15 mouse cellular contexts compared by ENCODE assay signal in the genomic region with DNA sequence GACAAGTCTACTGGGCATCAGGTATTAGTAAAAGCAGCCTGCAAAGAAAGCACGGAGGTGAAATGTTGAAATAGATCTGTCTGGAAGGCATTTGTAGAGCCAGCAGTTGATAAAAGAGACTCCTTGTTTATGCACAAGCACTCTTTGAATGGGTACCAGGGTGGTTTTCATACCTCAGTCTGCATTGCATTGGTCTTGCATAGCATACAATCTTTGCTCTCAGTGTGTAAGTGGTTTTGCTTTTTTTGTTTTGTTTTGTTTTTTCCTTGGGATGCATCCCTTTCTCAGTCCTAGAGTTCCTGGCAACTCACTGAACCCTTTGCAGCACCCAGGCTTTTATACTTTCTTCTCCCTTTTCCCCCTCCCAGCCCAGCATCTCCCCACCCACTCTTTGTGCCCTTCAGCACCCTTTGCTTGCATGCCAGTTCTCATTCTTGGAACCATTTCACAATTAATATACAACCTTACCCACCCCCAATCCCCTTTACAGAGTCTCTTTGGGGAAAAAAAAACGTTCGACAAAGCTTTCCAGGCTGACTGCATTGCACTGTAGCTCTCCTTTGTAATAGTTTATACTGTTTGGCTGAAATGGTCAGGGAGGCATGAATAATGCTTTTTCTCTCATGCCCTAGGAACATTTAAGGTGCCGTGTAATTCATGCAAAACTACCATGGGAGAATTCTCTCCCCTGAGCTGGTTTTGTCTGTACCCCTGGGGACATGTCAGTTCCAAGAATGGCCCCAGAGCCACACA.
DNase-seq lines count a peak whose midpoint lies in the region; ATAC-seq and TF ChIP-seq lines count a peak whose summit lies in the region.
"Had no signal": no experiment of that assay in that cellular context is flagged by ENCODE, and none has a peak within 500 bp of the region (broad histone marks: within the 10 kb centered on the region; RNA-seq: fewer than 3 reads in every experiment).

No protein-coding gene starts in this region.

- H3K27me3 ChIP-seq in forebrain, embryonic 11.5 days (ENCODE audit: control insufficient read depth, insufficient read depth, low read length) = no peaks in the 10 kb centered on the region
- H3K27me3 ChIP-seq in hindbrain, embryonic 15.5 days = no peaks in the 10 kb centered on the region
- no peaks in the 10 kb centered on the region for H3K27me3 ChIP-seq in midbrain, postnatal 0 days (ENCODE audit: insufficient read depth, low read length)
- H3K27me3 ChIP-seq: embryonic facial prominence, embryonic 12.5 days had no signal

- H3K9me3 ChIP-seq in forebrain, embryonic 11.5 days (ENCODE audit: control insufficient read depth, low read length) = no peaks in the 10 kb centered on the region
- H3K9me3 ChIP-seq in hindbrain, embryonic 15.5 days = no peaks in the 10 kb centered on the region
- no peaks in the 10 kb centered on the region for H3K9me3 ChIP-seq in midbrain, postnatal 0 days (ENCODE audit: low read length)
- H3K9me3 ChIP-seq: embryonic facial prominence, embryonic 12.5 days had no signal

- H3K9ac ChIP-seq in forebrain, embryonic 11.5 days (ENCODE audit: low read length) = no peak overlapping the region
- H3K9ac ChIP-seq in hindbrain, embryonic 15.5 days = no peak overlapping the region
- H3K9ac ChIP-seq in midbrain, postnatal 0 days (replicated peaks; ENCODE audit: low read length, poor library complexity, severe bottlenecking) = no peak overlapping the region
- H3K9ac ChIP-seq: embryonic facial prominence, embryonic 12.5 days; liver, embryonic 14.5 days had no signal

- no peak overlapping the region for H3K4me3 ChIP-seq in forebrain, embryonic 11.5 days (ENCODE audit: low read depth, low read length)
- no peak overlapping the region for H3K4me3 ChIP-seq in hindbrain, embryonic 15.5 days
- H3K4me3 ChIP-seq in midbrain, postnatal 0 days (ENCODE audit: low read depth, low read length) = no peak overlapping the region
- H3K4me3 ChIP-seq: embryonic facial prominence, embryonic 12.5 days had no signal

- no peak overlapping the region for H3K4me2 ChIP-seq in forebrain, embryonic 11.5 days (ENCODE audit: low read depth, low read length, severe bottlenecking)
- H3K4me2 ChIP-seq in hindbrain, embryonic 15.5 days = no peak overlapping the region
- no peak overlapping the region for H3K4me2 ChIP-seq in midbrain, postnatal 0 days (ENCODE audit: low read depth, low read length, poor library complexity, severe bottlenecking)
- H3K4me2 ChIP-seq: embryonic facial prominence, embryonic 12.5 days had no signal

- H3K36me3 ChIP-seq in forebrain, embryonic 11.5 days (ENCODE audit: control insufficient read depth, insufficient read depth, low read length) = no peaks in the 10 kb centered on the region
- H3K36me3 ChIP-seq in hindbrain, embryonic 15.5 days = no peaks in the 10 kb centered on the region
- H3K36me3 ChIP-seq in midbrain, postnatal 0 days (ENCODE audit: insufficient read depth, low read length) = no peaks in the 10 kb centered on the region
- H3K36me3 ChIP-seq: embryonic facial prominence, embryonic 12.5 days had no signal

- DNase-seq in kidney, adult 9 months = peak; percentile 8
- no peak for DNase-seq in kidney, postnatal 4 days
- DNase-seq in forebrain, embryonic 11.5 days (ENCODE audit: low spot score) = no peak
- peak; percentile 27 for DNase-seq in midbrain, postnatal 0 days (ENCODE audit: low spot score)
- DNase-seq in spleen, adult 12 weeks (ENCODE audit: low spot score) = no peak
- no peak for DNase-seq in layer of hippocampus, adult 11-12 months (ENCODE audit: low spot score)
- no peak for DNase-seq in cerebellum, postnatal 25 days
- DNase-seq: adrenal gland, postnatal 36 days; heart, adult 18-20 months; lung, postnatal 4 days; thymus, postnatal 14 days had no signal

- no peaks in the 10 kb centered on the region for H3K4me1 ChIP-seq in forebrain, embryonic 11.5 days (replicated peaks; ENCODE audit: control insufficient read depth, insufficient read depth, low read length)
- H3K4me1 ChIP-seq in hindbrain, embryonic 15.5 days (replicated peaks) = peaks cover 12% of the 10 kb centered on the region; the same call in 1 of the 2 replicates
- no peaks in the 10 kb centered on the region for H3K4me1 ChIP-seq in midbrain, postnatal 0 days (ENCODE audit: insufficient read depth, low read length)
- H3K4me1 ChIP-seq: embryonic facial prominence, embryonic 12.5 days had no signal

- TF ChIP-seq CTCF in midbrain, postnatal 0 days (IDR thresholded peaks at IDR 0.05) = no peak

- H3K27ac ChIP-seq in forebrain, embryonic 11.5 days (ENCODE audit: low read depth, low read length) = no peak overlapping the region; the same call in 1 of the 2 replicates
- no peak overlapping the region; the same call in 1 of the 2 replicates for H3K27ac ChIP-seq in hindbrain, embryonic 15.5 days (replicated peaks)
- no peak overlapping the region for H3K27ac ChIP-seq in midbrain, postnatal 0 days (ENCODE audit: low read depth, low read length)
- H3K27ac ChIP-seq: embryonic facial prominence, embryonic 12.5 days; liver, embryonic 14.5 days had no signal

- ATAC-seq in forebrain, embryonic 11.5 days (replicated peaks; ENCODE audit: low FRiP score) = peak; percentile 87
- 0 out of 2 replicates have a peak, but pooled peaks have one; percentile 56 for ATAC-seq in hindbrain, embryonic 15.5 days (ENCODE audit: low FRiP score, low read depth)
- ATAC-seq in midbrain, postnatal 0 days (ENCODE audit: low FRiP score) = no peak
- ATAC-seq: intestine, embryonic 16.5 days had no signal

- WGBS in forebrain, embryonic 11.5 days = 19% methylated on average over 4 of the region's 4 CpGs
- 11% methylated on average over 4 of the region's 4 CpGs for WGBS in hindbrain, embryonic 15.5 days
- 13% methylated on average over 4 of the region's 4 CpGs for WGBS in midbrain, postnatal 0 days

Comparison
In these comparisons a context has a peak if more than half of its experiments do, and no peak if none do; other contexts are left out.
1. DNase-seq: peak in kidney, adult 9 months (single experiment) and midbrain, postnatal 0 days (single experiment); none in kidney, postnatal 4 days (0 of 2), forebrain, embryonic 11.5 days (single experiment), spleen, adult 12 weeks (single experiment), layer of hippocampus, adult 11-12 months (single experiment) and cerebellum, postnatal 25 days (0 of 2).